Mouse (Mus musculus) brain, embryonic 14.5 days (tissue): ENCODE measurements around the gene Togaram2. TPM values are rescaled to one million over a fixed set of nuclear protein-coding genes. Genes with fewer than 3 reads are reported as not detected.

ENCODE experiments used
- DNase-seq: peaks from one replicate; pipeline ENCODE4 v3.0.0-alpha.2; 2011; ENCODE audit warnings: low read depth
- CTCF ChIP-seq: fragments of 200-500 bp; IDR thresholded peaks from 2 replicates; pipeline ENCODE4 v1.5.1; 2012; ENCODE audit warnings: inconsistent platforms, mild to moderate bottlenecking, moderate library complexity, borderline replicate concordance; ENCODE audit not compliant: insufficient read depth, insufficient read length; ENCODE audit errors: extremely low read depth
- POLR2A ChIP-seq: fragments of 200-500 bp; IDR thresholded peaks from 2 replicates; pipeline ENCODE4 v1.6.1; 2012; ENCODE audit warnings: mild to moderate bottlenecking, inconsistent platforms, borderline replicate concordance; ENCODE audit not compliant: poor library complexity, insufficient read depth, insufficient read length, severe bottlenecking; ENCODE audit errors: extremely low read depth
- polyA plus RNA-seq: library from polyadenylated mRNA; depleted of rRNA; stranded (reverse); fragments of >200 nt; gene quantifications from 2 replicates; pipeline ENCODE4 v1.2.3, GENCODE M21; 2012

Gene Togaram2
- polyA plus RNA-seq, 1 experiment = 0.68 TPM

DNA sequence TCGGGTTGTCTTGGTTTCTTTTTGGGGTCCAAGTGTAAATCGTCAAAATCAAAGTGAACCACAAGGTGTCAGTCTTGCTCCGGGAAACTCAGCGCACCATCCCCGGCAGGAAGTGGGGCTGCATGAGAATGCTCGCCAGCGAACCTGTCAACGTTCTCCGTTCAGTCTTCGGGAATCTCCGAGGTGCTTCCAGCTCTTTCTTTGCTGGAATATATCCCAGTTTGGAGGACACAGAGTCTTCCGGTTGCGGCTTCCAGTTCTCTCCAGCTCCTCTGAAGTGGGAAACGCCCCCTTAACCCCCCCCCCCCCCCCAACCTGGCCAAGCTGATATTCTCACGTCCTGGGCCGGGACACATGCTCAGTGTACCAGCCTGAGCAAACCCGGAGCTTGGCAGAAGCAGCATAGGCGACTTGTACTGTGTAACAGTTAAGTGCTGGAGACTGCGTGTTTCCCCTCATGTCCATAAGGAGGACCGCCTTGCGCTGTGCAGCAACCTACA, 10.3 kb upstream of the Togaram2 start:
- TF ChIP-seq POLR2A = no peak
- TF ChIP-seq CTCF = peak; percentile 93
- DNase-seq = peak; percentile 91

DNA sequence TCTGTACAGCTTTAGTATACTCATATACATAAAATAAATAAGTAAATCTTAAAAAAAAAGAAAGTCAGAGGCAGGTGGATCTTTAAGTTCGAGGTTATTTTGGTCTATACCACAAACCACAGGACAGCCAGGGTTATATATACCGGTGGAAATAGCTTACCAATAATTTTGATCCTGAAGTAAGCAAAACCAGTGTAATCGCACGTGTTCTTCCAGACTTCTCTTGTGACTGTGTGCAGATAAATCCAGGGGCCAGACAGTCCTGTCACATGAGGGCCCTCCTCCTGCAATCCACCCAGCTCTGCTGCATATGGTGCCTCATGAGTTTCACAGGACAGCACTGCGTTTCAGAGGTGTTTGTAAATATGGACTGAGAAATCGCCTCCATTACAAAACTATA, 9.6 kb upstream of the Togaram2 start:
- no peak for TF ChIP-seq POLR2A
- TF ChIP-seq CTCF = no peak
- no peak for DNase-seq

DNA sequence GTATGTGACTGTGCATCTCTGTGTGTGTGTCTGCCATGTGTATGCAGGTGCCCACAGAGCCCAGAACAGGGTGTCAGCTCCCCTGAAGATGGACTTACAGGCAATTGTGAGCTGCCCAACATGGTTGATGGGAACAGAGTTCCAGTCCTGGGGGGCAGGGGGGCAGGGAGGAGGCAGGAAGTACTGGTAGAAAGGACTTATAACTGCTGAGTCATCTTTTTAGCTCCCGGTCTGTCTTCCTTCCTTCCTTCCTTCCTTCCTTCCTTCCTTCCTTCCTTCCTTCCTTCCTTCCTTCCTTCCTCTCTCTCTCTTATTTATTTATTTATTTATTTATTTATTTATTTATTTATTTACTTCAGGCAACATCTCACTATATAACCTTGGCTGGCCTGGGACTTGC, 8.9 kb upstream of the Togaram2 start:
- no peak for TF ChIP-seq POLR2A
- DNase-seq = no peak

- TF ChIP-seq POLR2A (no peak), CTCF (no peak)
- no peak for DNase-seq
Measured at GRCm38 (mm10) chr17:71665201-71665600, 7.9 kb upstream of the Togaram2 start.

- no peak for TF ChIP-seq CTCF
- TF ChIP-seq POLR2A = no peak
- DNase-seq = no peak
Measured at GRCm38 (mm10) chr17:71669511-71669910, 3.5 kb upstream of the Togaram2 start.

- no peak for DNase-seq
- no peak for TF ChIP-seq POLR2A
- peak; percentile 51; the same call in 1 of the 2 replicates for TF ChIP-seq CTCF
Measured at GRCm38 (mm10) chr17:71671840-71672546, 1.1 kb upstream of the Togaram2 start.

DNA sequence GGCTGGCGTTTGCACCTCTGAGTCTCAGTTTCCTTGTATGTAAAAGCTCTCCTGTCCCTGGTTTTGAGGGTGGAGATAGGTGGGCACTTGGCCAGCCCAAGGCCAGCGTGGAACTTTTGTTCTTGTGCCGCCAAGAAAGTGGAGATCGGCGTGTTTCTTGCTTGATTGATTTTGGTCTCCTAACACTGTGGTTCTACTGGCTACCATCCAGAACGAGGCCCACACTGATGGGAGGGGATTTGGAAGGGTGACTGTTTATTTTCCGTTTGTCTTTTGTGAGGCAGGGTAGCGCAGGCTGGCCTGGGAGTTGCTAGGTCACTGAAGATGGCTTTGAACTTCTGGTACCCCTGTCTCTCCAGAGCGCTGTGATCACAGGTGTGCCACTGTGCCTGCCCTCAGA, 875 bp downstream of the Togaram2 start:
- peak; percentile 77 for DNase-seq
- no peak for TF ChIP-seq CTCF

DNA sequence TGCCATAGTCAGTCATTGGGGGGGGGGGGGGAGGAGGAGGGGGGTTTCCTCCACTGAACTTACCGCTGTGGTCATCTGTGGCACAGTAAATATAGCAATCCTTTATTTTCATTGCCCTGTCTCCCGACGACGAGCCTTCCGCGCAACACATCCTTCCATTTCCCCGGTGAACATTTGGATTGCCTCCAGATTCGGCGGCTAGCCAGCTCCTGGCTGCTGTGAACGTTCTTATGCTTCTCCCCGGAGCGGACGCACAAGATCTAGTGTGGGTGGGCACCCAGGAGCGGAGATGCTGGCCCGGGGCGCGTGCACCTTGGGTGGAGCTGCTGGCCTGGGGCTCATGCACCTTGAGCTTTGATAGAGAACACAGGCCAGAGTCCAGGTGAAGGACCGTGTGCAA, 1.8 kb downstream of the Togaram2 start:
- DNase-seq = peak; percentile 52
- TF ChIP-seq POLR2A = no peak
- no peak for TF ChIP-seq CTCF

- TF ChIP-seq POLR2A = no peak
- no peak for TF ChIP-seq CTCF
- DNase-seq = peak; percentile 22
Measured at GRCm38 (mm10) chr17:71681666-71682065, 8.6 kb downstream of the Togaram2 start.

GRCm38 (mm10) chr17:71682379-71682778, 9.3 kb downstream of the Togaram2 start:
- no peak for TF ChIP-seq CTCF
- no peak for TF ChIP-seq POLR2A
- no peak for DNase-seq

GRCm38 (mm10) chr17:71683281-71683680, 10.2 kb downstream of the Togaram2 start:
- no peak for DNase-seq
- TF ChIP-seq CTCF (no peak), POLR2A (no peak)

DNA sequence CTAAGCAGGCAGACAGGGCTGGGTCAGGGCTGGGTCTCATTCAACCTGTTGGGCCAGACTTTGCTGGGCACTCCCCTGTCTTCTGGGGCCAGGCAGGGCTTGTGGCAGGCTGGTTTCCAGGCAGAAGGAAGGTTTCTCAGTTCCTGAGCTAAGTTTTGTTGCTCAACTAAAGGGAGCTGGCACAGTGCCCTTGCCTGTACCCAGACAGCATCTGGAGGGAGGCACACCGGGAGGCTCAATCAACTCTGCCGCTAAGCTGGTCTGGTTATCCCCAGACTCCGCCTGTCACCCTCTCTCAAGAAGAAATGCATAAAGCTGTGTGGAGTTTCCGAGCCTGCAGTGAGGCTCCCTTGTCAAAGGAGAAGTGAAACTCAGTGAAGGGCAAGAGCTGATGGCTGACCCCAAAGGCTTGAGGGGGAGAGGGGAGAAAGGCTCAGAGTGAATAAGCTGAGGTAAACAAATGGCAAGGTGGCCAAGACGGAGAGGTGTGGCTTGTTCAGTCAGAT, 11.1 kb downstream of the Togaram2 start:
- TF ChIP-seq CTCF = no peak
- peak; percentile 70 for DNase-seq

DNA sequence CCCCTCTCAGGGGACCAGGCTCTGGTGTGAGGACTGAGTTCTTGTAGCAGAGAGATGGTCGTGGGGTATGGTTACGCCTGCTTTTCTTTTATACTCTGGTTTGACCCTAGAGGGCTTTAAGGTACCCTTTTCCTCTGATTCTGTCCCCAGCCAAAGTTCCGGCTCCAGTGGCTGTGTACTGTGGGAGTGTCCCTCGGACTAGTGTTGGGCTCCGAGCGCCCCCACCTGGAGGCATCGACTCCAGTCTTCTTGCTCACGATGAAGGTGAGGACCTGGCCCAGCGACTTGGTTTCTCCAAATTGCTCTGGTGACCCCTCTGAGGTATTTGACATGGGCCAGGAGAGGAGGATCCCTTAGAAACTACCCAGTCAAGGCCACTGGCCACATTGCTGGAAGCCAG, 14.4 kb downstream of the Togaram2 start:
- TF ChIP-seq POLR2A (no peak), CTCF (no peak)

DNA sequence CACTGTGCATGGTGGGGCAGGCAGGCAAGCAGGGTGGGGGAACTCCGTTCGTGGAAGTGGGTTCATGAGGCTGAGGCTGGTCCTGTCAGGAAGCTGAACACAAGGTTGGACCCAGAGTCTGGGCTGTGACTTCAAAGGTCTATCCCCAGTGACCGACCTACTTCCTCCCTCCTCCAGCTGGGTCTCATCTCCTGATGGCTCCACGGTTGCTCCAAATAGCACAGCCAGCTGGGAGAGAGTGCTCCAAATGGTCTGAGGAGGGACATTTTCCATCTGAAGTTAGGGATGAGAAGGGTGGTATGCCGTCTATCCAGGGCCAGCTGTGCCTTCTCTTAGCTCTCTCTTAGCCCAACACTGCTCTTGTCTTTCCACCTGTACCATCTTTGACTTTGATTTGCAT, 16.8 kb downstream of the Togaram2 start:
- TF ChIP-seq POLR2A = no peak
- TF ChIP-seq CTCF = no peak
- DNase-seq = no peak

More for the DNA sequence above, 14.4 kb downstream of the Togaram2 start:
- DNase-seq = no peak
